Mouse (Mus musculus) heart, embryonic 13.5 days (tissue): ENCODE data around the gene Tmf1. TPM values are rescaled to one million over a fixed set of nuclear protein-coding genes. Genes with fewer than 3 reads are reported as not detected.

ENCODE experiments used
- ATAC-seq: fragments of 200-750 bp; cut with Nextera tagmentation; 2 replicates; pipeline ENCODE4 v1.8.0; 2017; ENCODE audit warnings: moderate TSS enrichment; ENCODE audit not compliant: insufficient number of reproducible peaks, low FRiP score, low TSS enrichment; ENCODE audit errors: extremely low read depth
- H3K27ac ChIP-seq: fragments of 300-500 bp; sonication (generic); replicated peaks from 2 replicates; pipeline ENCODE4 v1.5.1; 2015; ENCODE audit warnings: moderate library complexity, mild to moderate bottlenecking, inconsistent platforms
- H3K27me3 ChIP-seq: fragments of 300-500 bp; sonication (generic); replicated peaks from 2 replicates; pipeline ENCODE4 v1.6.1; 2015; ENCODE audit warnings: mild to moderate bottlenecking, inconsistent platforms
- H3K36me3 ChIP-seq: fragments of 300-500 bp; sonication (generic); 2 replicates; pipeline ENCODE4 v1.6.1; 2015; ENCODE audit warnings: mild to moderate bottlenecking, inconsistent platforms
- H3K4me1 ChIP-seq: fragments of 300-500 bp; sonication (generic); 2 replicates; pipeline ENCODE4 v1.6.1; 2015; ENCODE audit warnings: inconsistent platforms
- H3K4me2 ChIP-seq: fragments of 300-500 bp; sonication (generic); 2 replicates; pipeline ENCODE4 v1.6.1; 2015; ENCODE audit warnings: inconsistent platforms, mild to moderate bottlenecking, moderate library complexity
- H3K4me3 ChIP-seq: fragments of 300-500 bp; sonication (generic); 2 replicates; pipeline ENCODE4 v1.5.1; 2015; ENCODE audit warnings: moderate library complexity, mild to moderate bottlenecking, inconsistent platforms
- H3K9ac ChIP-seq: fragments of 300-500 bp; sonication (generic); 2 replicates; pipeline ENCODE4 v1.6.1; 2015; ENCODE audit warnings: inconsistent platforms, mild to moderate bottlenecking, moderate library complexity
- H3K9me3 ChIP-seq: fragments of 300-500 bp; sonication (generic); 2 replicates; pipeline ENCODE4 v1.6.1; 2016; ENCODE audit warnings: inconsistent platforms
- WGBS: fragments of 180-500 bp; shearing (Covaris S2); methylation state at CpG from one replicate; pipeline ENCODE4 v1.1.7; 2015; ENCODE audit warnings: mixed read lengths; 5-methylcytosine and 5-hydroxymethylcytosine counted together
- polyA plus RNA-seq: library from polyadenylated mRNA; unstranded; fragments of >200 nt; fragmentation: Nextera tagmentation; extraction: Ambion mirVana; gene quantifications from 2 replicates; pipeline ENCODE4 v1.2.1, GENCODE M21; 2015

Tmf1 gene
- polyA plus RNA-seq, 1 experiment from 2014 or later = 23.6 TPM

- peaks cover 18% of the 10 kb centered on the region for H3K36me3 ChIP-seq
- peak overlapping the region; percentile 89 for H3K4me2 ChIP-seq
- no peak for ATAC-seq
- H3K4me3 ChIP-seq = peak overlapping the region; percentile 82
- H3K9ac ChIP-seq = peak overlapping the region; percentile 91
- peak overlapping the region; percentile 21 for H3K27ac ChIP-seq
- H3K4me1 ChIP-seq = peaks cover 60% of the 10 kb centered on the region
- 57% methylated on average over 12 of the region's 12 CpGs for WGBS
- no peaks in the 10 kb centered on the region for H3K27me3 ChIP-seq
- H3K9me3 ChIP-seq = no peaks in the 10 kb centered on the region; the same call in 1 of the 2 replicates
Observed at GRCm38 (mm10) chr6:97211981-97212380, 33.1 kb upstream of the Tmf1 start.

GRCm38 (mm10) chr6:97210962-97211601, 32.2 kb upstream of the Tmf1 start:
- WGBS = 1% methylated on average over 22 of the region's 22 CpGs
- ATAC-seq = 0 out of 2 replicates have a peak, but pooled peaks have one; percentile 58

DNA sequence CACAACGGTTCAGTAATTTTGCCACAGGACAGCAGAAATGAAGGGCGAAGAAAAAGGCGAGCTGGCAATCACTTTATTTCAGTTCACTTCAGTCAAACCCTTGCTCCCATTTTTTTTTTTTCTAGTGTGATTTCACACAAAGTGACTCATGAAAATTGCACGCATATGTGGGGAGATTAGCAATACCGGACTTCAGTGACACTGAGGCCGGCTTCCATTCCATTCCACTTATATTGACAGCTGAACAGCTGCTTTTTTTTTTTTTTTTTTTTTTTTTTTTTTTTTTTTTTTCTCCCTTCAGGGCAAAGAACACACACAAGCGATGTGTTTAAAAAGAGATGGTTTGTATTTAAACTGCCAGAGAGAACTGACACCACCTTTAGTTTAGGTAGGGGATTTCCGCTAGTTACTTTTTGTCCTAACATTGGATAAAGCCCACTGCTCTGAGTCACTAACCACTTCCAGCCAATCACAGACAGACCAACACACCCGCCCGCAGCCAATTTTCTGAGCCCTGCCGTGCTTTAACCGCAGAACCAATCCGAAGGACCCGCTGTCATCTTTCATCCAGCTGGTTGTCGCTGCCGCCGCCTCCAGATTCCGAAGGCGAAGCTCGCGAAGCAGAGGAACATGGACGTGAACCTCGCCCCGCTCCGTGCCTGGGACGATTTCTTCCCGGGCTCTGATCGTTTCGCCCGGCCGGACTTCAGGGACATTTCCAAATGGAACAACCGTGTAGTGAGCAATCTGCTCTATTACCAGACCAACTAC, 31.5 kb upstream of the Tmf1 start, which contains the start of gene Arl6ip5:
Arl6ip5 (plus strand) TSS at position 499 of the 771 bp plus-strand sequence.
- Histone ChIP-seq H3K4me3 (peak within 1 kb of the TSS; percentile 82), H3K9me3 (no peaks in the 10 kb centered on the region; the same call in 1 of the 2 replicates), H3K4me2 (peak within 1 kb of the TSS; percentile 89), H3K27me3 (no peaks in the 10 kb centered on the region), H3K4me1 (peaks cover 48% of the 10 kb centered on the region), H3K9ac (peak within 1 kb of the TSS; percentile 91), H3K27ac (peak within 1 kb of the TSS; percentile 77), H3K36me3 (peaks cover 15% of the 10 kb centered on the region)
- WGBS = 8% methylated on average over 32 of the region's 32 CpGs
- ATAC-seq = no peak

More at GRCm38 (mm10) chr6:97210962-97211601, 32.2 kb upstream of the Tmf1 start:
- Histone ChIP-seq H3K27ac (peak overlapping the region; percentile 77), H3K4me2 (peak overlapping the region; percentile 89), H3K9ac (peak overlapping the region; percentile 91), H3K9me3 (no peaks in the 10 kb centered on the region; the same call in 1 of the 2 replicates), H3K4me1 (peaks cover 54% of the 10 kb centered on the region), H3K36me3 (peaks cover 18% of the 10 kb centered on the region), H3K4me3 (peak overlapping the region; percentile 82), H3K27me3 (no peaks in the 10 kb centered on the region)

DNA sequence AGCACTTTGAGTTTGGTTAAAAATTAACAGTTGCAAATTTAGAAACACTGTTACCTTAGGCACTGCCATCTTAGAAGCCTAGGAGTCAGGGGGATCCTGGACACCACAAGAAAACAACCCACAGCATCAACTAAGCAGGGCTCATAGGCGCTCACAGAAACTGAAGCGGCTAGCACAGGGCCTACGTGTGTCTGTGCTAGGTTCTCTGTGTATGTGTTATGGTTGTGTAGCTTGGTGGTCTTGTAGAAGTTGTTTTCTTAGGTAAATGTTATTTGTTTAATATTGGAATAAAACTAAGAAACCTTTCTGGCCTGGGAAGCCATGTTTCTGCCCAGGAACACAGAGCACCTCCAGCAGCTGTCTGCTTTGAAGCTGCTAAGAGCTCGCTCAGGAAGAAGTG, 30.8 kb upstream of the Tmf1 start:
- Histone ChIP-seq H3K4me2 (peak overlapping the region; percentile 89; the same call in 1 of the 2 replicates), H3K27ac (no peak overlapping the region; the same call in 1 of the 2 replicates), H3K27me3 (no peaks in the 10 kb centered on the region), H3K9ac (no peak overlapping the region), H3K9me3 (no peaks in the 10 kb centered on the region; the same call in 1 of the 2 replicates), H3K36me3 (peaks cover 9% of the 10 kb centered on the region), H3K4me3 (no peak overlapping the region), H3K4me1 (peaks cover 48% of the 10 kb centered on the region)
- WGBS = 85% methylated on average over 4 of the region's 4 CpGs
- ATAC-seq = no peak

GRCm38 (mm10) chr6:97209201-97209600, 30.3 kb upstream of the Tmf1 start:
- Histone ChIP-seq H3K27me3 (no peaks in the 10 kb centered on the region), H3K9ac (no peak overlapping the region), H3K4me1 (peaks cover 50% of the 10 kb centered on the region), H3K4me2 (no peak overlapping the region), H3K36me3 (0 out of 2 replicates have a peak, but pooled peaks cover 4% of the 10 kb centered on the region), H3K4me3 (no peak overlapping the region), H3K9me3 (no peaks in the 10 kb centered on the region), H3K27ac (no peak overlapping the region)
- WGBS = 59% methylated on average over 3 of the region's 3 CpGs
- ATAC-seq = no peak

DNA sequence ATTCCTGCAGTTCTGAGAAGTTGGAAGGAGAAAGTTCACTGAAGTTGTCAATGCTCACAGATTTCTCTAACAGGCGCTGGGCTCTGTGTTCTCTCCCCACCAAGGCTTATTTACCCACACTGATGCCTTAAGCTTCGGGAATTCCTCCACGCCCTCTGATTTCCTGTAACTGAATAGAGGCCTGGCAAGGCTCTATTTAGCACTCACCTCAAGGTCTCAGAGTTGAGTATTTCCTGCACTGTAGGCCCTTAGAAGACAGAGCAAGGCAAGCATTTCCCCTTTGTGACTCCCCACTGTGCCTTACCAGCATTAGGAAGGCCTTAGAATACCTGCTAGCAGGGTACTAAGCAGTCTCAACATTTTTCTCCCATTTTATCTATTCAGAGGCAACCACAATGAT, 29.5 kb upstream of the Tmf1 start:
- Histone ChIP-seq H3K36me3 (0 out of 2 replicates have a peak, but pooled peaks cover 2% of the 10 kb centered on the region), H3K9me3 (no peaks in the 10 kb centered on the region), H3K27ac (peak overlapping the region; percentile 54), H3K4me2 (no peak overlapping the region), H3K4me1 (peaks cover 50% of the 10 kb centered on the region), H3K4me3 (no peak overlapping the region), H3K27me3 (no peaks in the 10 kb centered on the region), H3K9ac (0 out of 2 replicates have a peak overlapping the region, but pooled peaks have one; percentile 14)
- no peak for ATAC-seq
- 30% methylated on average over 3 of the region's 3 CpGs for whole genome bisulfite sequencing

DNA sequence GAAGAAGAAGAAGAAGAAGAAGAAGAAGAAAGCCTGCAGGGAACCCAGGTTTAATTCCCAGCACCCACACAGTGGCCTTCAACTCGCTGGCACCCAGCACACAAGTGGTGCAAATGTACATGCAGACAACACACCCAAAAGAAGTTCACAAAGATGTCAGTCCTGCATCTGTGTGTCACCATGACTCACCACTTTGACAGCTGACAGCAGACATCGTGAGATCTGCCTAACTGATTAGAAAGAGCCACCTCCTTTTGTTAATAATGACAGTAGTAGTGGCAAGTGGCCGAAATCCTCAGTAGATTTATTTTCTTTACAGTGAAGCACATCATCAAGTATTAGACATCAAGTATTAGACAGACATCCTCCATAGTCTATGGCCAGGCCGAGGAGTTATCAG, 28.2 kb upstream of the Tmf1 start:
- Histone ChIP-seq H3K27me3 (no peaks in the 10 kb centered on the region), H3K4me3 (no peak overlapping the region), H3K4me1 (peaks cover 41% of the 10 kb centered on the region), H3K27ac (no peak overlapping the region), H3K4me2 (no peak overlapping the region; the same call in 1 of the 2 replicates), H3K9me3 (no peaks in the 10 kb centered on the region), H3K9ac (no peak overlapping the region), H3K36me3 (no peaks in the 10 kb centered on the region)
- no peak for ATAC-seq
- 72% methylated on average over 4 of the region's 4 CpGs for WGBS

DNA sequence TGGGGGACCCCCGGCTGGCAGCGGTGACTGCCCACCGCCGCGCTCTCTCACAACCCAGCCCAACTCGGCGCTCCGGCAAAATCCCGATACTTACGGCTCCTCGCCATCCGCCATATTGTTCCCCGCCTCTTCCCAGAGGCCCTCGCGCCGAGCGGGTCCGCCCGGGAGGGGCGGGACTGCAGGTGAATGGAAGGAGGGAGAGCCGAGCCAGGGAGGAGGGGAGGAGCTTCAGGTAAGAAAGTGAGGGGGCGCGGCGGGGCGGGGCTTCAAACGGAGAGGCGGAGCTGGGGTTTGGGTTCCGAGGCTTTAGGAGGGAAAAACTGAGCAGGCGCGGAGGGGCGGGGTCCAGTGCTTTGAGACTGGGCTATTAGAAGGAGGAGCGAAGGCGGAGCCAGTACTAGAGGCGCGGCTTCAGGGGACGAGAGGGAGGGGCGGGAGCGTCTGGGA, 26.5 kb upstream of the Tmf1 start, which contains the start of gene Uba3:
Uba3 (minus strand) TSS at position 209 of the 447 bp plus-strand sequence.
- peak within 1 kb of the TSS; percentile 99 for H3K9ac ChIP-seq
- no peaks in the 10 kb centered on the region for H3K27me3 ChIP-seq
- no peaks in the 10 kb centered on the region for H3K9me3 ChIP-seq
- H3K4me2 ChIP-seq = peak within 1 kb of the TSS; percentile 76
- H3K4me3 ChIP-seq = peak within 1 kb of the TSS; percentile 83
- H3K36me3 ChIP-seq = peaks cover 9% of the 10 kb centered on the region
- ATAC-seq = peak; percentile 96
- peak within 1 kb of the TSS; percentile 91 for H3K27ac ChIP-seq
- under 1% methylated on average over 38 of the region's 38 CpGs for WGBS
- H3K4me1 ChIP-seq = peaks cover 33% of the 10 kb centered on the region

GRCm38 (mm10) chr6:97204952-97205351, 26.0 kb upstream of the Tmf1 start:
- Histone ChIP-seq H3K4me1 (peaks cover 29% of the 10 kb centered on the region), H3K9ac (peak overlapping the region; percentile 99), H3K27me3 (no peaks in the 10 kb centered on the region), H3K36me3 (peaks cover 14% of the 10 kb centered on the region), H3K9me3 (no peaks in the 10 kb centered on the region), H3K4me2 (peak overlapping the region; percentile 76), H3K27ac (peak overlapping the region; percentile 91), H3K4me3 (peak overlapping the region; percentile 83)
- ATAC-seq = 0 out of 2 replicates have a peak, but pooled peaks have one; percentile 21
- WGBS = 0% methylated on average over 16 of the region's 16 CpGs

- H3K4me3 ChIP-seq = peak overlapping the region; percentile 83
- WGBS = 12% methylated on average over 9 of the region's 9 CpGs
- no peaks in the 10 kb centered on the region for H3K9me3 ChIP-seq
- ATAC-seq = no peak
- H3K36me3 ChIP-seq = peaks cover 15% of the 10 kb centered on the region
- no peaks in the 10 kb centered on the region for H3K27me3 ChIP-seq
- peak overlapping the region; percentile 99 for H3K9ac ChIP-seq
- peaks cover 27% of the 10 kb centered on the region for H3K4me1 ChIP-seq
- H3K4me2 ChIP-seq = peak overlapping the region; percentile 76
- peak overlapping the region; percentile 91; the same call in 1 of the 2 replicates for H3K27ac ChIP-seq
Observed at GRCm38 (mm10) chr6:97204252-97204869, 25.4 kb upstream of the Tmf1 start.

GRCm38 (mm10) chr6:97202477-97202876, 23.6 kb upstream of the Tmf1 start:
- Histone ChIP-seq H3K9ac (no peak overlapping the region), H3K4me1 (peaks cover 20% of the 10 kb centered on the region), H3K9me3 (no peaks in the 10 kb centered on the region), H3K27me3 (no peaks in the 10 kb centered on the region), H3K27ac (no peak overlapping the region), H3K36me3 (peaks cover 29% of the 10 kb centered on the region), H3K4me2 (no peak overlapping the region), H3K4me3 (no peak overlapping the region)
- 84% methylated on average over 3 of the region's 3 CpGs for WGBS
- no peak for ATAC-seq
